In genomic region chr19:41384406-41384851, GRCm38 (mm10) we compare ENCODE assay signal across 8 mouse cellular contexts. TPM values are rescaled to one million over a fixed set of nuclear protein-coding genes. Genes with fewer than 3 reads are reported as not detected.
A peak's percentile ranks its signal among the peaks of the same experiment; 100 is the strongest.
DNase-seq lines count a peak whose midpoint lies in the region; ATAC-seq and TF ChIP-seq lines count a peak whose summit lies in the region.

No protein-coding gene starts in this region.

- ATAC-seq in hindbrain, embryonic 15.5 days (ENCODE audit: low FRiP score, low read depth): no peak
- ATAC-seq in lung, postnatal 0 days: no peak
- ATAC-seq in stomach, embryonic 15.5 days (ENCODE audit: insufficient read depth, low FRiP score, low read depth): no peak

- H3K27ac ChIP-seq in hindbrain, embryonic 15.5 days (replicated peaks): no peak overlapping the region
- no peak overlapping the region for H3K27ac ChIP-seq in lung, postnatal 0 days (ENCODE audit: low read length)
- H3K27ac ChIP-seq in stomach, embryonic 15.5 days: no peak overlapping the region

- H3K9ac ChIP-seq in hindbrain, embryonic 15.5 days: peak overlapping the region; percentile 36; the same call in 1 of the 2 replicates
- H3K9ac ChIP-seq in lung, postnatal 0 days (replicated peaks; ENCODE audit: low read depth): peak overlapping the region; percentile 36; the same call in 1 of the 2 replicates
- H3K9ac ChIP-seq in stomach, embryonic 15.5 days: peak overlapping the region; percentile 37

- no peaks in the 10 kb centered on the region for H3K9me3 ChIP-seq in hindbrain, embryonic 15.5 days
- H3K9me3 ChIP-seq in lung, postnatal 0 days (ENCODE audit: low read length): no peaks in the 10 kb centered on the region
- no peaks in the 10 kb centered on the region for H3K9me3 ChIP-seq in stomach, embryonic 15.5 days

- WGBS in hindbrain, embryonic 15.5 days: 12% methylated on average over 12 of the region's 12 CpGs
- 9% methylated on average over 12 of the region's 12 CpGs for WGBS in lung, postnatal 0 days
- WGBS in stomach, embryonic 15.5 days: 11% methylated on average over 12 of the region's 12 CpGs

- peak overlapping the region; percentile 44 for H3K4me3 ChIP-seq in hindbrain, embryonic 15.5 days
- peak overlapping the region; percentile 45 for H3K4me3 ChIP-seq in lung, postnatal 0 days (ENCODE audit: low read depth, low read length)
- peak overlapping the region; percentile 53 for H3K4me3 ChIP-seq in stomach, embryonic 15.5 days (replicated peaks)

- no peaks in the 10 kb centered on the region for H3K36me3 ChIP-seq in hindbrain, embryonic 15.5 days
- no peaks in the 10 kb centered on the region for H3K36me3 ChIP-seq in lung, postnatal 0 days (ENCODE audit: insufficient read depth, low read length)
- no peaks in the 10 kb centered on the region for H3K36me3 ChIP-seq in stomach, embryonic 15.5 days

- H3K4me2 ChIP-seq in hindbrain, embryonic 15.5 days: peak overlapping the region; percentile 97
- H3K4me2 ChIP-seq in lung, postnatal 0 days (replicated peaks; ENCODE audit: low read depth, low read length): peak overlapping the region; percentile 91
- peak overlapping the region; percentile 99 for H3K4me2 ChIP-seq in stomach, embryonic 15.5 days

- H3K4me1 ChIP-seq in hindbrain, embryonic 15.5 days (replicated peaks): peaks cover 10% of the 10 kb centered on the region
- H3K4me1 ChIP-seq in lung, postnatal 0 days (ENCODE audit: insufficient read depth, low read depth, low read length): peaks cover 8% of the 10 kb centered on the region
- H3K4me1 ChIP-seq in stomach, embryonic 15.5 days: peaks cover 11% of the 10 kb centered on the region; the same call in 1 of the 2 replicates

- TF ChIP-seq EP300 in lung, postnatal 0 days (IDR thresholded peaks at IDR 0.05): no peak

- TF ChIP-seq CTCF in lung, postnatal 0 days (IDR thresholded peaks at IDR 0.05): peak; percentile 54

- peaks cover 14% of the 10 kb centered on the region for H3K27me3 ChIP-seq in hindbrain, embryonic 15.5 days
- no peaks in the 10 kb centered on the region for H3K27me3 ChIP-seq in lung, postnatal 0 days (replicated peaks; ENCODE audit: insufficient read depth, low read length)
- no peaks in the 10 kb centered on the region for H3K27me3 ChIP-seq in stomach, embryonic 15.5 days (replicated peaks)

- peak; percentile 14 for DNase-seq in left cerebral cortex, postnatal 4 days
- DNase-seq in left cerebral cortex, adult 8-10 months (ENCODE audit: low spot score in 2 of 2): no peak
- DNase-seq in embryo, embryonic 9.5 days (ENCODE audit: extremely low spot score): peak; percentile 53
- peak; percentile 27 for DNase-seq in lung, postnatal 0 days (ENCODE audit: low spot score)
- DNase-seq in frontal cortex, adult 2 months (ENCODE audit: extremely low spot score in 1 of 2, low spot score in 1 of 2): no peak
- DNase-seq in cerebellum, adult 9-10 months: no peak

- intact Hi-C loops in left cerebral cortex, postnatal 4 days (cut with DNase I): no loop called here

RNA-seq across cellular contexts. Expression of gene Pik3ap1, which starts 0.5 kb away (rescaled TPM):
- total RNA-seq in left cerebral cortex, postnatal 4 days (2021): 1 to 10 TPM; 1.7 to 2.0 TPM
- 1 to 10 TPM; 2.3 to 5.0 (median 3.6) TPM for total RNA-seq in left cerebral cortex, adult 8-10 months (2022)
- 1.8 and 2.6 TPM in 2 replicates for polyA plus RNA-seq in hindbrain, embryonic 15.5 days (2015; fragmentation: Nextera tagmentation; extraction: Ambion mirVana)
- 8.6 and 9.0 TPM in 2 replicates for polyA plus RNA-seq in lung, postnatal 0 days (2015; fragmentation: Nextera tagmentation; extraction: Ambion mirVana)
- polyA plus RNA-seq in stomach, embryonic 15.5 days (2015; fragmentation: Nextera tagmentation; extraction: Ambion mirVana): 10.5 and 13.8 TPM in 2 replicates
- 2.3 and 3.1 TPM in 2 replicates for polyA plus RNA-seq in frontal cortex, adult 2 months (2012; rRNA removed)

Comparison
In these comparisons a context has a peak if more than half of its experiments do, and no peak if none do; other contexts are left out.
1. DNase-seq: peak in left cerebral cortex, postnatal 4 days (single experiment), embryo, embryonic 9.5 days (single experiment) and lung, postnatal 0 days (single experiment); none in left cerebral cortex, adult 8-10 months (0 of 2), frontal cortex, adult 2 months (0 of 2) and cerebellum, adult 9-10 months (single experiment).
2. Peak in every context shown above with its lines, with median percentiles within 50 percentile points of each other: H3K4me2 ChIP-seq, H3K4me3 ChIP-seq and H3K9ac ChIP-seq.